In the genomic region with DNA sequence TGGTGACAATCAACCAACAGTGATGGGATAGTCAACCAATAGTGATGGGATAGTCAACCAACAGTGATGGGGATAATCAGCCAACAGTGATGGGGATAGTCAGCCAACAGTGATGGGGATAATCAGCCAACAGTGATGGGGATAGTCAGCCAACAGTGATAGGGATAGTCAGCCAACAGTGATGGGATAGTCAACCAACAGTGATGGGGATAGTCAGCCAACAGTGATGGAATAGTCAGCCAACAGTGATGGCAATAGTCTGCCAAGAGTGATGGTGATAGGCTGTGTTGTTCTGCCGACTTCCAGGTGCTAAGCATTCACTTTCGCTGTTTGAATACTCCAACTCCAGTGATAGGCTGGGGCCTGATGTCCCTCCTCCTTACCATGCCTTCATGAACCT, we compare ENCODE assay signal across 15 mouse cellular contexts.
A peak's percentile ranks its signal among the peaks of the same experiment; 100 is the strongest.
DNase-seq lines count a peak whose midpoint lies in the region.
"Had no signal": no experiment of that assay in that cellular context is flagged by ENCODE, and none has a peak within 500 bp of the region (broad histone marks: within the 10 kb centered on the region; RNA-seq: fewer than 3 reads in every experiment).

No protein-coding gene starts in this region.

- H3K27me3 ChIP-seq in hindbrain, embryonic 10.5 days (ENCODE audit: insufficient read depth, poor library complexity, severe bottlenecking), result no peaks in the 10 kb centered on the region
- H3K27me3 ChIP-seq: embryonic facial prominence, embryonic 12.5 days; forebrain, embryonic 15.5 days had no signal

- H3K27ac ChIP-seq in hindbrain, embryonic 10.5 days, result no peak overlapping the region
- H3K27ac ChIP-seq: embryonic facial prominence, embryonic 10.5 days; embryonic facial prominence, embryonic 12.5 days; forebrain, embryonic 15.5 days had no signal

- peak; percentile 38 to 69 for DNase-seq in cerebellum, postnatal 14 days
- no peak for DNase-seq in cerebellum, adult 11-12 months
- peak; percentile 19 to 42 for DNase-seq in layer of hippocampus, postnatal 10 days (ENCODE audit: low spot score in 2 of 2)
- DNase-seq in layer of hippocampus, adult 18-20 months (ENCODE audit: low spot score in 2 of 2), result no peak
- DNase-seq in hindbrain, embryonic 10.5 days (ENCODE audit: low spot score), result no peak
- DNase-seq: adrenal gland, adult 2 months; adrenal gland, postnatal 10 days; adrenal gland, postnatal 25 days; cerebellum, adult 18-20 months; cerebellum, adult 9-10 months; cerebellum, postnatal 25 days; forebrain, postnatal 0 days had no signal

- H3K4me1 ChIP-seq in hindbrain, embryonic 10.5 days (replicated peaks), result no peaks in the 10 kb centered on the region
- H3K4me1 ChIP-seq: embryonic facial prominence, embryonic 10.5 days; embryonic facial prominence, embryonic 12.5 days had no signal

- H3K36me3 ChIP-seq in hindbrain, embryonic 10.5 days, result no peaks in the 10 kb centered on the region
- H3K36me3 ChIP-seq: embryonic facial prominence, embryonic 10.5 days; embryonic facial prominence, embryonic 12.5 days; forebrain, embryonic 15.5 days had no signal

- no peak overlapping the region for H3K4me3 ChIP-seq in hindbrain, embryonic 10.5 days
- H3K4me3 ChIP-seq: embryonic facial prominence, embryonic 10.5 days; embryonic facial prominence, embryonic 12.5 days; forebrain, embryonic 15.5 days had no signal

- WGBS in hindbrain, embryonic 10.5 days, result 96% methylated on average over 2 of the region's 2 CpGs

- H3K9me3 ChIP-seq in hindbrain, embryonic 10.5 days, result no peaks in the 10 kb centered on the region
- H3K9me3 ChIP-seq: embryonic facial prominence, embryonic 10.5 days; embryonic facial prominence, embryonic 12.5 days; forebrain, embryonic 15.5 days had no signal

Comparison
In these comparisons a context has a peak if more than half of its experiments do, and no peak if none do; other contexts are left out.
1. DNase-seq: peak in cerebellum, postnatal 14 days (2 of 2) and layer of hippocampus, postnatal 10 days (2 of 2); none in cerebellum, adult 11-12 months (single experiment), layer of hippocampus, adult 18-20 months (0 of 2) and hindbrain, embryonic 10.5 days (single experiment).